Mouse (Mus musculus) liver, postnatal 0 days (tissue): ENCODE data around the gene Ttc3.

ENCODE experiments used
- CTCF ChIP-seq: sonication (generic); IDR thresholded peaks from 2 replicates; pipeline ENCODE4 v1.5.1; 2016; ENCODE audit warnings: antibody characterized with exemption, low read depth
- EP300 ChIP-seq: IDR thresholded peaks from 2 replicates; pipeline ENCODE4 v1.6.1; 2016; ENCODE audit warnings: antibody characterized with exemption, low read depth, mild to moderate bottlenecking

DNA sequence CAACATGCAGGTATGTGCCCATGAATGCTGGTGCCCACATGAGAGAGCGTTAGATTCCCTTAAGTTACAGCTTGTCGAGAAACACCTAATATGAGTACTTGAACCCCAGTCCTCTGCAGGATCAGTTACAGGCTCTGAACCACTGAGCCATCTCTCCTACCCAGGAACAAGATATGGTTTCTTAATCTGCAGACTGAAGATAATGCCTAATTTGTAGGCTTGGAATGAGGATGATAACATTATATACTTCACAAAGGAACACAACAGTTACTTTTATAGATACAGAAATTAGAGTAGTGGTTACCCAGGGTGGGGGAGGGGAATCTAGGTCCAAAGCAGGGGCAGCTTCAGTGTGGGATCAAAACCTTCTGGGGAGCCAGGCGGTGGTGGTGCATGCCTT lies 44.4 kb upstream of the Ttc3 start:
- TF ChIP-seq CTCF (no peak), EP300 (no peak; the same call in 1 of the 2 replicates)
